Mouse (Mus musculus) layer of hippocampus, adult 2 months (tissue): Measurements from ENCODE around the gene Fam213a. TPM values are rescaled to one million over a fixed set of nuclear protein-coding genes. Genes with fewer than 3 reads are reported as not detected.

Experiments
- DNase-seq, 2 experiments: peaks; one replicate each; pipeline ENCODE4 v3.0.0; 2022; ENCODE audit warnings: low spot score in 2 of 2
- H3K27ac ChIP-seq: fragments of 200-600 bp; 2 replicates; pipeline ENCODE4 v1.8.1; 2022
- H3K4me3 ChIP-seq: fragments of 200-600 bp; 2 replicates; pipeline ENCODE4 v1.8.1; 2022; ENCODE audit warnings: mild to moderate bottlenecking
- CTCF ChIP-seq: fragments of 200-600 bp; conservative IDR thresholded peaks from 2 replicates; pipeline ENCODE4 v1.8.1; 2022; ENCODE audit warnings: antibody characterized with exemption, mild to moderate bottlenecking, moderate library complexity
- total RNA-seq, 2 experiments: library from RNA; stranded (reverse); gene quantifications; 2 replicates each; pipeline ENCODE4 v1.2.3; 2021

The Fam213a gene
- total RNA-seq, 2 experiments from 2014 or later, result 154 to 159 TPM

DNA sequence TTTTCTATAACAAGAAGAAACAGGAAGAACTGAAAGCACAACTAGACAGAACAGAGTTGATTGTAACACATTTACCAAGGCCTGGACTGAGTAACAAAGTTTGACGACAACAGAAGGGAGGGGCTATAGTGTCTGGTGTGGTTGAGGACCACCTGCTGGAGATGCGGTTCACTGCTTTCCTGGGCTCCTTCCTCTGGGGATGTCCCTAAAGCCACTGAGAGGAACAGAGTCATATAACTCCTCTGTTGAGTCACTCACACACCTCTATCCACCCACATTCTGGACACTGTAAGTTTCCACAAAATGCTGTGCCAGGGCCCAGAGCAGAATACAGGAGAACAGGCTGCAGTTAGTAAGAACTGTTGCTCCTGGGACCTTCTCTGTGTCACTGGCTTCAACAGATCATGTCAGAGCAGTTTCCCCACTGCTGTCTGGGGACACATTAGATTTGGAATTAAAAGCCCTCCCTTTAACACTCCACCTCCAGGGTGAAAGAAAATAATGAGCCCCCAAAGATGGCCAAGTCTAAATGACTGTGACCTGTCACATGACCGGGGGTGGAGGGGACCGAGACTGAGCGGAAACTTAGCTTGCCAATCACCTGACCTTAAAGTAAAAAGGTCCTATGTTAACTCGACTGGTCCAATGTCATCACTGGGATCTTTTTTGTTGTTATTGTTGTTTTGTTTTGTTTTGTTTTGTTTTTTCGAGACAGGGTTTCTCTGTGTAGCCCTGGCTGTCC is 13.5 kb downstream of the Fam213a start:
- TF ChIP-seq CTCF, result no peak
- H3K4me3 ChIP-seq, result no peak overlapping the region
- H3K27ac ChIP-seq, result no peak overlapping the region
- no peak for DNase-seq

GRCm38 (mm10) chr14:40996171-40996570 is 17.4 kb downstream of the Fam213a start:
- Histone ChIP-seq H3K4me3 (no peak overlapping the region), H3K27ac (no peak overlapping the region)
- TF ChIP-seq CTCF, result no peak
- no peak for DNase-seq

GRCm38 (mm10) chr14:40992464-40992863 is 21.1 kb downstream of the Fam213a start:
- no peak for TF ChIP-seq CTCF
- H3K27ac ChIP-seq, result no peak overlapping the region
- no peak for DNase-seq
- H3K4me3 ChIP-seq, result no peak overlapping the region

GRCm38 (mm10) chr14:40988780-40989179 is 24.8 kb downstream of the Fam213a start:
- TF ChIP-seq CTCF, result no peak
- H3K27ac ChIP-seq, result no peak overlapping the region
- H3K4me3 ChIP-seq, result no peak overlapping the region
- no peak for DNase-seq

DNA sequence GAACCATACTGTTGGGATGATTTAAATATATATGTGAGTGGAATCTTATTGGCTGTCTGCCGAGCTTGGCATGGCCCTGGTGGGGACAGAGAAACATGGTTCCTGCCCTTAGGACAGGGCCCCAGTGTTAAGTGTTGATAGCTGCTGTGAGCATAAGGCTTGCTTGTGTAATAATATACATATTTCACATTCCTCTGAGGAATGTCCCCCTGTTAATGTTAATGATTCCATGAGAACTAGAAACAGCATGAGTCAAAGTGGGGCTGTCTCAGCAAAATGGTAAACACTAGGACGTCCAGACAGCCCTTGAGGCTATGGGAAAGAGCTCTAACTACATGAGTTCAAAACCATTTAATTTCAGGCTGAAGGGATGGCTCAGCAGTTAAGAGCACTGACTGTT is 26.4 kb downstream of the Fam213a start:
- H3K4me3 ChIP-seq, result no peak overlapping the region

GRCm38 (mm10) chr14:40985635-40986034 is 28.0 kb downstream of the Fam213a start:
- TF ChIP-seq CTCF, result no peak
- DNase-seq, result no peak
- Histone ChIP-seq H3K4me3 (no peak overlapping the region), H3K27ac (no peak overlapping the region)

More for the DNA sequence above, 26.4 kb downstream of the Fam213a start:
- no peak overlapping the region for H3K27ac ChIP-seq
- TF ChIP-seq CTCF, result no peak
- DNase-seq, result no peak

- Histone ChIP-seq H3K4me3 (no peak overlapping the region), H3K27ac (no peak overlapping the region)
- DNase-seq, result no peak
- no peak for TF ChIP-seq CTCF
Measured at GRCm38 (mm10) chr14:40979723-40980122, 33.9 kb downstream of the Fam213a start.

DNA sequence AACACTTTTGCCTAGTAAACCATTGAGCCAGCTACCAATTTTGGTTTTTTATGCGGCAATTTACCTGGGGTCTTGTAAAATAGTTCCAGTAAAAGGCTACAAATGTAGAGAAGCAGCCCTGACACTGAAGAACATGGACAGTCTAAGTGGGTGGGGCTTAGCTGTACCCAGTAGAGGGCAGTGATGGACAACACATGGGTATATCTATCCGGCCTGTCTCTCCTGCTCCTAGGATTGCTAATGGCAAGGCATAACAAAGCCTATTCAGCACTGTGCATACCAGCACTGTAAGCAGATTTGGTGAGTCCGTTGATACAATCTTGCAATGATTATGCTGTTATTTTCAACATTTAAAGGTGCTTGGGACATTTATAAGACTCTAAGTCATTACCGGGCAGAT is 34.6 kb downstream of the Fam213a start:
- DNase-seq, result peak; percentile 40 to 47
- no peak overlapping the region for H3K4me3 ChIP-seq

DNA sequence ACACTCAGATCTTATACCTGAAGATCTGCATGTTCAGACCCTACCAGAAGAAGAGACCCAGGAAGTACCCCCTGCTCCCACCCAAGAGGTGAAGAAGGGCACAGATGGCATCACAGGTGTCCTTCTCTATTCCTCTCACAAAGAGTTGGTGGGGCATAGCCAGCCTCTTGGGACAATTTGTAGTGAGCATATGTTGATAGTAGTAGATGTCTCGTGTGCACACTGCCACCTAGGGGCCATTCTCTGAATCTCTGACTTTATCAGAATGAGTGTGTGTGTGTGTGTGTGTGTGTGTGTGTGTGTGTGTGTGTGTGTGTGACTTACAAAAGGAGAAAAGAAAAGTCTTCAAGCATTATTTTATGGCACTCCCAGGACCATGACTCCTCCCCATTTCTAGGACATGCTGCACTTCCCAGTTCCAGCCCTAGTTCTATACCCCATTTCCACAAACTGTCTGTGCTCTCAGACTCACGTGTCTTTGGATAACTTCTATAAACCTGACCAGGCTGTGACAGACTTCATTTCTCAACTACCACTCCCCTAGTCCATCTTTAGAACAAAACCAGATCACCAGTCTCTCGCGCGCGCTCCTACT is 38.4 kb downstream of the Fam213a start:
- peak; percentile 73 for TF ChIP-seq CTCF
- H3K4me3 ChIP-seq, result no peak overlapping the region
- H3K27ac ChIP-seq, result no peak overlapping the region
- peak; percentile 67 to 76 for DNase-seq

More for the DNA sequence above, 34.6 kb downstream of the Fam213a start:
- no peak overlapping the region for H3K27ac ChIP-seq
- peak; percentile 82 for TF ChIP-seq CTCF

DNA sequence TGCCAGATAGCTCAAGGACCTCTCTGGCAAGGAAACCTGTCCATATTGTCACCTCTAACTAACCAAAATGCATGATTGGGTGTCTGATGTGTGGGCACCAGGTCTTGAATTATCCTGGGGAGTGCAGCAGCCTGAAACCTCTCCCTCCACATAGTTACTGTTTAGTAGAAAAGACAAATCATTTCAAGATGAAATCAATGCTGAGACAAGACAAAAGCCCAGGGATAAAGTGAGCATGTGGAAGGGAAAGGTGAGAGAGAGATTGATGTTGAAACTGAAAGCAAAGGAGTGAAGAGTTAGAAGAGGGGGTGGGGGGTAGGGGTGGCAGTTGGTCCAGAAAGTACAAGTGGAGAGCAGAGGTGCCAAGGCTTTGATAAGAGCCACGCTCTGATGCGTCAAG is 45.5 kb downstream of the Fam213a start:
- peak overlapping the region; percentile 83; the same call in 1 of the 2 replicates for H3K27ac ChIP-seq
- DNase-seq, result no peak
- no peak overlapping the region for H3K4me3 ChIP-seq
- TF ChIP-seq CTCF, result no peak

DNA sequence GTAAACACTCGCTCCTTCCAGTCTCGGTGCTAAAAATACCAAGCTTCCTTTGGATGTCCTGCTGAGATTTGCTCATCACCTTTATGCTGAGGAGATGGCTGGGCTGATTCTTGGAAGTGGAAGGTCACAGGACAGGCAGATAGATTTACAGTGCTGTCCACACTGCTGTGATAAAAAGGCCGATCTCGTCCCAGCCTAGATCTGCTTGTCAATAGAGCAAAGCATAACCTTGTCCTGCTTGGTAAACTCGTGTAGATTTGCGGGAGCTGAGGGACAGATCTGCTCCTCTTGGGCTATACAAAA is 46.0 kb downstream of the Fam213a start:
- H3K27ac ChIP-seq, result peak overlapping the region; percentile 83
- H3K4me3 ChIP-seq, result peak overlapping the region; percentile 100
- TF ChIP-seq CTCF, result no peak
- DNase-seq, result no peak

GRCm38 (mm10) chr14:40966862-40967597 is 46.6 kb downstream of the Fam213a start:
- peak overlapping the region; percentile 100 for H3K4me3 ChIP-seq
- TF ChIP-seq CTCF, result no peak
- H3K27ac ChIP-seq, result peak overlapping the region; percentile 90
- peak; percentile 95 to 97 for DNase-seq

DNA sequence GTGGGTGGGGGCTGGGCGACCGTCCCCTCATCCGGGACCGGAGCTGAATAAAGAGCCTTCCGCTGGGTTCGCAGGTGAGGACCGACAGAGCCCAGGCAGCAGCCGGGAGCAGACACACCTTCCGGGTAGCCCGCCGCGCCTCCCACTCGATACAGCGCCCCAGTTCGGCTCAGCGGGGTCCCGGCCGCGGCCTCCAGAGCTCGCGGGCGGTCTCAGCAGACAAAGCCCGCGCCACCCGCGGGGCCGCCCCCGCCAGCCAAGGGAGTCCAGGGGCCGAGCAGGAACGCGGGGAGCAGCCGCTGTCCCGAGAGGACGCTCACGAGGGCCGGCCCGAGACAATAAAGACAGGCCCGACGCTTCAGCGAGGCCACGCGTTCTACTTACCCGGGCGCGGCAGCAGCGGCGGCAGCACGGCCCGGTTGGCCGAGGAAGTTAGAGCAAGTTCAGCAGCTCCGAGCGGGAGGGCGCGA is 47.2 kb downstream of the Fam213a start, which contains the start of gene Tspan14:
Gene Tspan14 (minus strand): TSS at position 416 of the 470 bp plus-strand sequence.
- Histone ChIP-seq H3K4me3 (peak within 1 kb of the TSS; percentile 100), H3K27ac (peak within 1 kb of the TSS; percentile 90)
- peak in 1 of 2 experiments; percentile 42 for DNase-seq
- no peak for TF ChIP-seq CTCF
